Mouse (Mus musculus): ENCODE data around the gene Tmem175.

GRCm38 (mm10) chr5:108659698-108660631 lies 30.4 kb downstream of the Tmem175 start, which contains the start of gene Idua:
- TF ChIP-seq EP300 (IDR thresholded peaks at IDR 0.05; ENCODE audit: low read depth): no peak
- no peak for TF ChIP-seq CTCF (IDR thresholded peaks at IDR 0.05; ENCODE audit: low read depth)
